9 mouse cellular contexts compared by ENCODE assay signal in genomic region chr11:52335924-52336323, GRCm38 (mm10). TPM values are rescaled to one million over a fixed set of nuclear protein-coding genes. Genes with fewer than 3 reads are reported as not detected.
DNase-seq lines count a peak whose midpoint lies in the region; ATAC-seq and TF ChIP-seq lines count a peak whose summit lies in the region.
"Had no signal": no experiment of that assay in that cellular context is flagged by ENCODE, and none has a peak within 500 bp of the region (broad histone marks: within the 10 kb centered on the region; RNA-seq: fewer than 3 reads in every experiment).

No protein-coding gene starts in this region.

- H3K36me3 ChIP-seq in kidney, postnatal 0 days (ENCODE audit: insufficient read depth, low read length): no peaks in the 10 kb centered on the region
- no peaks in the 10 kb centered on the region for H3K36me3 ChIP-seq in intestine, embryonic 16.5 days (ENCODE audit: control insufficient read depth, insufficient read depth, low read length)
- no peaks in the 10 kb centered on the region for H3K36me3 ChIP-seq in midbrain, embryonic 14.5 days (ENCODE audit: control insufficient read depth, insufficient read depth, low read length)
- H3K36me3 ChIP-seq in hindbrain, postnatal 0 days (ENCODE audit: insufficient read depth, low read length): no peaks in the 10 kb centered on the region

- no peak for ATAC-seq in kidney, postnatal 0 days (replicated peaks; ENCODE audit: low FRiP score, low read depth)
- ATAC-seq in intestine, embryonic 16.5 days: peak; percentile 72; the same call in 1 of the 2 replicates
- ATAC-seq in midbrain, embryonic 14.5 days (ENCODE audit: low FRiP score, low TSS enrichment): no peak
- no peak for ATAC-seq in hindbrain, postnatal 0 days

- peaks cover 10% of the 10 kb centered on the region; the same call in 1 of the 2 replicates for H3K4me1 ChIP-seq in kidney, postnatal 0 days (replicated peaks; ENCODE audit: insufficient read depth, low read length)
- H3K4me1 ChIP-seq in intestine, embryonic 16.5 days (ENCODE audit: control insufficient read depth, insufficient read depth, low read length): peaks cover 18% of the 10 kb centered on the region
- no peaks in the 10 kb centered on the region for H3K4me1 ChIP-seq in midbrain, embryonic 14.5 days (ENCODE audit: control insufficient read depth, insufficient read depth, low read length)
- peaks cover 12% of the 10 kb centered on the region; the same call in 1 of the 2 replicates for H3K4me1 ChIP-seq in hindbrain, postnatal 0 days (ENCODE audit: insufficient read depth, low read length)

- H3K9me3 ChIP-seq in kidney, postnatal 0 days (replicated peaks; ENCODE audit: low read length): no peaks in the 10 kb centered on the region
- no peaks in the 10 kb centered on the region for H3K9me3 ChIP-seq in intestine, embryonic 16.5 days (ENCODE audit: control insufficient read depth, low read length)
- H3K9me3 ChIP-seq in midbrain, embryonic 14.5 days (ENCODE audit: control insufficient read depth, low read length): no peaks in the 10 kb centered on the region
- H3K9me3 ChIP-seq in hindbrain, postnatal 0 days (ENCODE audit: low read length): no peaks in the 10 kb centered on the region

- peak overlapping the region; percentile 58; the same call in 1 of the 2 replicates for H3K27ac ChIP-seq in kidney, postnatal 0 days
- peak overlapping the region; percentile 41 for H3K27ac ChIP-seq in intestine, embryonic 16.5 days (ENCODE audit: low read length)
- H3K27ac ChIP-seq in midbrain, embryonic 14.5 days (replicated peaks; ENCODE audit: low read depth, low read length): no peak overlapping the region
- no peak overlapping the region for H3K27ac ChIP-seq in hindbrain, postnatal 0 days
- H3K27ac ChIP-seq: liver, embryonic 14.5 days had no signal

- no peak overlapping the region for H3K4me3 ChIP-seq in kidney, postnatal 0 days (replicated peaks; ENCODE audit: low read depth, low read length)
- no peak overlapping the region for H3K4me3 ChIP-seq in intestine, embryonic 16.5 days (ENCODE audit: low read length)
- no peak overlapping the region for H3K4me3 ChIP-seq in midbrain, embryonic 14.5 days (replicated peaks; ENCODE audit: low read depth, low read length)
- no peak overlapping the region for H3K4me3 ChIP-seq in hindbrain, postnatal 0 days (ENCODE audit: low read length)

- peak; percentile 27 for DNase-seq in kidney, postnatal 0 days (ENCODE audit: low spot score)
- DNase-seq in kidney, adult 8-10 months: no peak
- DNase-seq in brain, adult 2 months (ENCODE audit: low read depth, low spot score): peak; percentile 95
- DNase-seq in telencephalon, adult 2 months (ENCODE audit: low read depth, low spot score): peak; percentile 84
- no peak for DNase-seq in gastrocnemius, postnatal 14 days
- DNase-seq in midbrain, embryonic 14.5 days: no peak
- DNase-seq in hindbrain, postnatal 0 days (ENCODE audit: low spot score): no peak

- intact Hi-C loops in gastrocnemius, postnatal 14 days (cut with DNase I; ENCODE audit: low total_unique reads): no loop called here

- no peak overlapping the region for H3K4me2 ChIP-seq in kidney, postnatal 0 days (ENCODE audit: low read length)
- no peak overlapping the region for H3K4me2 ChIP-seq in intestine, embryonic 16.5 days (ENCODE audit: low read depth, low read length)
- H3K4me2 ChIP-seq in midbrain, embryonic 14.5 days (ENCODE audit: low read length): no peak overlapping the region
- no peak overlapping the region for H3K4me2 ChIP-seq in hindbrain, postnatal 0 days (ENCODE audit: low read depth, low read length)

- TF ChIP-seq CTCF in kidney, postnatal 0 days (IDR thresholded peaks at IDR 0.05; ENCODE audit: low read depth): no peak
- TF ChIP-seq CTCF in hindbrain, postnatal 0 days (IDR thresholded peaks at IDR 0.05; ENCODE audit: low read depth): no peak

- WGBS in kidney, postnatal 0 days: 39% methylated on average over 7 of the region's 7 CpGs
- 41% methylated on average over 7 of the region's 7 CpGs for WGBS in intestine, embryonic 16.5 days
- WGBS in midbrain, embryonic 14.5 days: 86% methylated on average over 7 of the region's 7 CpGs
- WGBS in hindbrain, postnatal 0 days: 66% methylated on average over 7 of the region's 7 CpGs

- H3K27me3 ChIP-seq in kidney, postnatal 0 days (ENCODE audit: insufficient read depth, low read length): no peaks in the 10 kb centered on the region
- no peaks in the 10 kb centered on the region for H3K27me3 ChIP-seq in intestine, embryonic 16.5 days (replicated peaks; ENCODE audit: control insufficient read depth, insufficient read depth, low read length)
- no peaks in the 10 kb centered on the region for H3K27me3 ChIP-seq in midbrain, embryonic 14.5 days (ENCODE audit: control insufficient read depth, insufficient read depth, low read length)
- no peaks in the 10 kb centered on the region for H3K27me3 ChIP-seq in hindbrain, postnatal 0 days (ENCODE audit: insufficient read depth, low read length)

- no peak overlapping the region for H3K9ac ChIP-seq in kidney, postnatal 0 days (ENCODE audit: low read depth, low read length)
- H3K9ac ChIP-seq in intestine, embryonic 16.5 days (ENCODE audit: low read depth, low read length): no peak overlapping the region
- no peak overlapping the region for H3K9ac ChIP-seq in midbrain, embryonic 14.5 days (replicated peaks; ENCODE audit: low read length)
- H3K9ac ChIP-seq in hindbrain, postnatal 0 days (replicated peaks; ENCODE audit: low read length): no peak overlapping the region
- H3K9ac ChIP-seq: liver, embryonic 14.5 days had no signal

RNA-seq across cellular contexts. Expression of gene Vdac1, which starts 24.7 kb away (rescaled TPM):
- polyA plus RNA-seq in kidney, postnatal 0 days (2015; fragmentation: Nextera tagmentation; extraction: Ambion mirVana): 355 and 398 TPM in 2 replicates
- polyA plus RNA-seq in intestine, embryonic 16.5 days (2015; fragmentation: Nextera tagmentation; extraction: Ambion mirVana): 311 and 337 TPM in 2 replicates
- total RNA-seq in gastrocnemius, postnatal 14 days (2021): 1,000 to 10,000 TPM; 1,133 to 1,268 TPM
- 275 and 348 TPM in 2 replicates for polyA plus RNA-seq in midbrain, embryonic 14.5 days (2014; fragmentation: Nextera tagmentation; extraction: Ambion mirVana)
- 276 and 314 TPM in 2 replicates for total RNA-seq in hindbrain, postnatal 0 days (2014; rRNA removed)
- 437 and 441 TPM in 2 replicates for polyA plus RNA-seq in hindbrain, postnatal 0 days (2015; fragmentation: Nextera tagmentation; extraction: Ambion mirVana)

RNA-seq across cellular contexts. Expression of gene Tcf7, which starts 53.1 kb away (rescaled TPM):
- polyA plus RNA-seq in kidney, postnatal 0 days (2015; fragmentation: Nextera tagmentation; extraction: Ambion mirVana): 14.6 and 16.0 TPM in 2 replicates
- 2.9 and 3.4 TPM in 2 replicates for polyA plus RNA-seq in intestine, embryonic 16.5 days (2015; fragmentation: Nextera tagmentation; extraction: Ambion mirVana)
- total RNA-seq in gastrocnemius, postnatal 14 days (2021): 1 to 10 TPM; 1.9 to 2.0 TPM
- polyA plus RNA-seq in midbrain, embryonic 14.5 days (2014; fragmentation: Nextera tagmentation; extraction: Ambion mirVana): 2.8 and 5.8 TPM in 2 replicates
- 2.2 and 3.3 TPM in 2 replicates for total RNA-seq in hindbrain, postnatal 0 days (2014; rRNA removed)
- 3.3 and 4.3 TPM in 2 replicates for polyA plus RNA-seq in hindbrain, postnatal 0 days (2015; fragmentation: Nextera tagmentation; extraction: Ambion mirVana)

Comparison
In these comparisons a context has a peak if more than half of its experiments do, and no peak if none do; other contexts are left out.
1. DNase-seq: peak in kidney, postnatal 0 days (single experiment), brain, adult 2 months (single experiment) and telencephalon, adult 2 months (single experiment); none in kidney, adult 8-10 months (0 of 2), gastrocnemius, postnatal 14 days (single experiment), midbrain, embryonic 14.5 days (single experiment) and hindbrain, postnatal 0 days (single experiment).
2. H3K27ac ChIP-seq: peak in kidney, postnatal 0 days (single experiment) and intestine, embryonic 16.5 days (single experiment); none in midbrain, embryonic 14.5 days (single experiment) and hindbrain, postnatal 0 days (single experiment).